Mouse (Mus musculus): ENCODE measurements around the gene Myo18a. TPM values are rescaled to one million over a fixed set of nuclear protein-coding genes. Genes with fewer than 3 reads are reported as not detected.

Myo18a gene
- polyA plus RNA-seq, 1 experiment from 2014 or later: 31.2 TPM

- Histone ChIP-seq H3K4me3 (ENCODE audit: low read length) (peak overlapping the region; percentile 48), H3K27ac (ENCODE audit: low read length) (peak overlapping the region; percentile 91), H3K4me1 (ENCODE audit: control insufficient read depth, insufficient read depth, low read length) (peaks cover 43% of the 10 kb centered on the region), H3K9ac (ENCODE audit: low read depth, low read length) (peak overlapping the region; percentile 74), H3K4me2 (ENCODE audit: low read depth, low read length) (peak overlapping the region; percentile 82), H3K27me3 (replicated peaks; ENCODE audit: control insufficient read depth, insufficient read depth, low read length) (no peaks in the 10 kb centered on the region), H3K9me3 (ENCODE audit: control insufficient read depth, low read length) (no peaks in the 10 kb centered on the region), H3K36me3 (ENCODE audit: control insufficient read depth, insufficient read depth, low read length) (no peaks in the 10 kb centered on the region)
- WGBS: 47% methylated on average over 4 of the region's 4 CpGs
- no peak for ATAC-seq
These were observed 2.4 kb downstream of the Myo18a start for GRCm38 (mm10) chr11:77765459-77765777.

GRCm38 (mm10) chr11:77766351-77767001 lies 3.4 kb downstream of the Myo18a start:
- H3K4me2 ChIP-seq (ENCODE audit: low read depth, low read length): peak overlapping the region; percentile 82
- no peaks in the 10 kb centered on the region for H3K36me3 ChIP-seq (ENCODE audit: control insufficient read depth, insufficient read depth, low read length)
- H3K27me3 ChIP-seq (replicated peaks; ENCODE audit: control insufficient read depth, insufficient read depth, low read length): no peaks in the 10 kb centered on the region
- H3K9ac ChIP-seq (ENCODE audit: low read depth, low read length): peak overlapping the region; percentile 74
- H3K4me1 ChIP-seq (ENCODE audit: control insufficient read depth, insufficient read depth, low read length): peaks cover 45% of the 10 kb centered on the region
- peak overlapping the region; percentile 91 for H3K27ac ChIP-seq (ENCODE audit: low read length)
- H3K4me3 ChIP-seq (ENCODE audit: low read length): peak overlapping the region; percentile 48
- ATAC-seq: peak; percentile 72
- 3% methylated on average over 35 of the region's 35 CpGs for WGBS
- no peaks in the 10 kb centered on the region for H3K9me3 ChIP-seq (ENCODE audit: control insufficient read depth, low read length)

GRCm38 (mm10) chr11:77769496-77769895 lies 6.5 kb downstream of the Myo18a start:
- Histone ChIP-seq H3K4me1 (ENCODE audit: control insufficient read depth, insufficient read depth, low read length) (peaks cover 40% of the 10 kb centered on the region), H3K4me3 (ENCODE audit: low read length) (no peak overlapping the region), H3K4me2 (ENCODE audit: low read depth, low read length) (no peak overlapping the region), H3K27ac (ENCODE audit: low read length) (0 out of 2 replicates have a peak overlapping the region, but pooled peaks have one; percentile 49), H3K9ac (ENCODE audit: low read depth, low read length) (no peak overlapping the region), H3K36me3 (ENCODE audit: control insufficient read depth, insufficient read depth, low read length) (no peaks in the 10 kb centered on the region), H3K9me3 (ENCODE audit: control insufficient read depth, low read length) (no peaks in the 10 kb centered on the region), H3K27me3 (replicated peaks; ENCODE audit: control insufficient read depth, insufficient read depth, low read length) (no peaks in the 10 kb centered on the region)
- no peak for ATAC-seq
- 78% methylated on average over 4 of the region's 4 CpGs for WGBS

- Histone ChIP-seq H3K36me3 (ENCODE audit: control insufficient read depth, insufficient read depth, low read length) (no peaks in the 10 kb centered on the region), H3K27ac (ENCODE audit: low read length) (peak overlapping the region; percentile 61), H3K4me2 (ENCODE audit: low read depth, low read length) (no peak overlapping the region), H3K9ac (ENCODE audit: low read depth, low read length) (0 out of 2 replicates have a peak overlapping the region, but pooled peaks have one; percentile 5), H3K27me3 (replicated peaks; ENCODE audit: control insufficient read depth, insufficient read depth, low read length) (no peaks in the 10 kb centered on the region), H3K4me3 (ENCODE audit: low read length) (no peak overlapping the region), H3K4me1 (ENCODE audit: control insufficient read depth, insufficient read depth, low read length) (peaks cover 31% of the 10 kb centered on the region), H3K9me3 (ENCODE audit: control insufficient read depth, low read length) (no peaks in the 10 kb centered on the region)
- no peak for ATAC-seq
- WGBS: 63% methylated on average over 8 of the region's 8 CpGs
These were observed 7.3 kb downstream of the Myo18a start for GRCm38 (mm10) chr11:77770346-77770745.

GRCm38 (mm10) chr11:77771879-77772713 lies 9.1 kb downstream of the Myo18a start:
- H3K36me3 ChIP-seq (ENCODE audit: control insufficient read depth, insufficient read depth, low read length): no peaks in the 10 kb centered on the region
- H3K9me3 ChIP-seq (ENCODE audit: control insufficient read depth, low read length): no peaks in the 10 kb centered on the region
- peaks cover 20% of the 10 kb centered on the region; the same call in 1 of the 2 replicates for H3K4me1 ChIP-seq (ENCODE audit: control insufficient read depth, insufficient read depth, low read length)
- WGBS: 48% methylated on average over 8 of the region's 8 CpGs
- H3K9ac ChIP-seq (ENCODE audit: low read depth, low read length): peak overlapping the region; percentile 48
- H3K27me3 ChIP-seq (replicated peaks; ENCODE audit: control insufficient read depth, insufficient read depth, low read length): no peaks in the 10 kb centered on the region
- 0 out of 2 replicates have a peak overlapping the region, but pooled peaks have one; percentile 3 for H3K4me3 ChIP-seq (ENCODE audit: low read length)
- peak; percentile 94 for ATAC-seq
- H3K27ac ChIP-seq (ENCODE audit: low read length): peak overlapping the region; percentile 99
- H3K4me2 ChIP-seq (ENCODE audit: low read depth, low read length): peak overlapping the region; percentile 35; the same call in 1 of the 2 replicates

- Histone ChIP-seq H3K4me1 (ENCODE audit: control insufficient read depth, insufficient read depth, low read length) (peaks cover 10% of the 10 kb centered on the region; the same call in 1 of the 2 replicates), H3K27me3 (replicated peaks; ENCODE audit: control insufficient read depth, insufficient read depth, low read length) (no peaks in the 10 kb centered on the region), H3K4me3 (ENCODE audit: low read length) (no peak overlapping the region), H3K36me3 (ENCODE audit: control insufficient read depth, insufficient read depth, low read length) (peaks cover 9% of the 10 kb centered on the region; the same call in 1 of the 2 replicates), H3K4me2 (ENCODE audit: low read depth, low read length) (no peak overlapping the region), H3K27ac (ENCODE audit: low read length) (no peak overlapping the region), H3K9me3 (ENCODE audit: control insufficient read depth, low read length) (no peaks in the 10 kb centered on the region), H3K9ac (ENCODE audit: low read depth, low read length) (no peak overlapping the region)
- 58% methylated on average over 9 of the region's 9 CpGs for WGBS
- no peak for ATAC-seq
These were observed 12.8 kb downstream of the Myo18a start for GRCm38 (mm10) chr11:77775701-77776400.

GRCm38 (mm10) chr11:77777436-77777835 lies 14.4 kb downstream of the Myo18a start:
- ATAC-seq: no peak
- Histone ChIP-seq H3K4me3 (ENCODE audit: low read length) (no peak overlapping the region), H3K4me1 (ENCODE audit: control insufficient read depth, insufficient read depth, low read length) (peaks cover 21% of the 10 kb centered on the region), H3K36me3 (ENCODE audit: control insufficient read depth, insufficient read depth, low read length) (peaks cover 9% of the 10 kb centered on the region; the same call in 1 of the 2 replicates), H3K4me2 (ENCODE audit: low read depth, low read length) (no peak overlapping the region), H3K27ac (ENCODE audit: low read length) (no peak overlapping the region), H3K9me3 (ENCODE audit: control insufficient read depth, low read length) (no peaks in the 10 kb centered on the region), H3K27me3 (replicated peaks; ENCODE audit: control insufficient read depth, insufficient read depth, low read length) (no peaks in the 10 kb centered on the region), H3K9ac (ENCODE audit: low read depth, low read length) (no peak overlapping the region)
- WGBS: 92% methylated on average over 17 of the region's 17 CpGs

GRCm38 (mm10) chr11:77777937-77778336 lies 14.9 kb downstream of the Myo18a start:
- Histone ChIP-seq H3K4me3 (ENCODE audit: low read length) (no peak overlapping the region), H3K27ac (ENCODE audit: low read length) (no peak overlapping the region), H3K4me1 (ENCODE audit: control insufficient read depth, insufficient read depth, low read length) (peaks cover 19% of the 10 kb centered on the region), H3K9me3 (ENCODE audit: control insufficient read depth, low read length) (no peaks in the 10 kb centered on the region), H3K4me2 (ENCODE audit: low read depth, low read length) (no peak overlapping the region), H3K9ac (ENCODE audit: low read depth, low read length) (no peak overlapping the region), H3K36me3 (ENCODE audit: control insufficient read depth, insufficient read depth, low read length) (peaks cover 9% of the 10 kb centered on the region; the same call in 1 of the 2 replicates), H3K27me3 (replicated peaks; ENCODE audit: control insufficient read depth, insufficient read depth, low read length) (no peaks in the 10 kb centered on the region)
- ATAC-seq: no peak
- 93% methylated on average over 17 of the region's 17 CpGs for WGBS

GRCm38 (mm10) chr11:77779240-77779639 lies 16.2 kb downstream of the Myo18a start:
- Histone ChIP-seq H3K4me2 (ENCODE audit: low read depth, low read length) (no peak overlapping the region), H3K27ac (ENCODE audit: low read length) (no peak overlapping the region), H3K9ac (ENCODE audit: low read depth, low read length) (no peak overlapping the region), H3K36me3 (ENCODE audit: control insufficient read depth, insufficient read depth, low read length) (peaks cover 9% of the 10 kb centered on the region; the same call in 1 of the 2 replicates), H3K9me3 (ENCODE audit: control insufficient read depth, low read length) (no peaks in the 10 kb centered on the region), H3K27me3 (replicated peaks; ENCODE audit: control insufficient read depth, insufficient read depth, low read length) (no peaks in the 10 kb centered on the region), H3K4me3 (ENCODE audit: low read length) (no peak overlapping the region), H3K4me1 (ENCODE audit: control insufficient read depth, insufficient read depth, low read length) (peaks cover 28% of the 10 kb centered on the region)
- WGBS: 84% methylated on average over 1 of the region's 1 CpGs
- no peak for ATAC-seq

Measured in intestine, embryonic 16.5 days (tissue).